ENCODE assay signal across 8 mouse cellular contexts in genomic region chr6:72552171-72553078, GRCm38 (mm10). TPM values are rescaled to one million over a fixed set of nuclear protein-coding genes. Genes with fewer than 3 reads are reported as not detected.
A peak's percentile ranks its signal among the peaks of the same experiment; 100 is the strongest.
DNase-seq lines count a peak whose midpoint lies in the region; ATAC-seq and TF ChIP-seq lines count a peak whose summit lies in the region.

No protein-coding gene starts in this region.

- H3K4me1 ChIP-seq in cerebellum, adult 2 months (ENCODE audit: control insufficient read depth, insufficient read depth, low read length) = peaks cover 3% of the 10 kb centered on the region; the same call in 1 of the 2 replicates
- H3K4me1 ChIP-seq in brown adipose tissue, adult 24 weeks (ENCODE audit: control insufficient read depth, insufficient read depth, insufficient read length, low read length) = no peaks in the 10 kb centered on the region
- peaks cover 19% of the 10 kb centered on the region for H3K4me1 ChIP-seq in hindbrain, embryonic 13.5 days (replicated peaks)

- no peak for TF ChIP-seq CTCF in cerebellum, adult 2 months (IDR thresholded peaks at IDR 0.05; ENCODE audit: borderline replicate concordance, insufficient read depth, low read depth, low read length)

- peak; percentile 40 to 56 for DNase-seq in cerebellum, adult 2 months
- no peak for DNase-seq in cerebellum, adult 9-11 months
- DNase-seq in forelimb bud, embryonic 11.5 days (ENCODE audit: low read depth, low spot score) = peak; percentile 74
- DNase-seq in left cerebral cortex, postnatal 36 days (ENCODE audit: low spot score in 2 of 2) = peak; percentile 49 to 67
- DNase-seq in right cerebral cortex, postnatal 36 days (ENCODE audit: low spot score in 2 of 2) = peak; percentile 33 to 45

- H3K36me3 ChIP-seq in hindbrain, embryonic 13.5 days = no peaks in the 10 kb centered on the region

- H3K4me2 ChIP-seq in hindbrain, embryonic 13.5 days = peak overlapping the region; percentile 67

- WGBS in cerebellum, adult 2 months = 13% methylated on average over 27 of the region's 27 CpGs
- WGBS in hindbrain, embryonic 13.5 days = 18% methylated on average over 26 of the region's 27 CpGs

- peak overlapping the region; percentile 62 for H3K4me3 ChIP-seq in cerebellum, adult 2 months (replicated peaks; ENCODE audit: insufficient read depth, low read depth, low read length)
- H3K4me3 ChIP-seq in brown adipose tissue, adult 24 weeks (ENCODE audit: insufficient read depth, low read depth, low read length) = peak overlapping the region; percentile 62
- H3K4me3 ChIP-seq in hindbrain, embryonic 13.5 days = peak overlapping the region; percentile 41

- H3K9ac ChIP-seq in hindbrain, embryonic 13.5 days = peak overlapping the region; percentile 68

- no peaks in the 10 kb centered on the region for H3K9me3 ChIP-seq in hindbrain, embryonic 13.5 days

- no peaks in the 10 kb centered on the region for H3K27me3 ChIP-seq in cerebellum, adult 2 months (ENCODE audit: control insufficient read depth, insufficient read depth, low read length)
- H3K27me3 ChIP-seq in hindbrain, embryonic 13.5 days = no peaks in the 10 kb centered on the region

- ATAC-seq in hindbrain, embryonic 13.5 days (ENCODE audit: low FRiP score) = peak; percentile 83
- ATAC-seq in megakaryocyte-erythroid progenitor cell, adult 5-6 weeks (replicated peaks; ENCODE audit: low FRiP score, low TSS enrichment, poor library complexity, severe bottlenecking) = peak; percentile 76

- no peak for TF ChIP-seq POLR2A in cerebellum, adult 2 months (IDR thresholded peaks at IDR 0.05; ENCODE audit: borderline replicate concordance, insufficient read depth, low read length)

- intact Hi-C loops in left cerebral cortex, postnatal 36 days (cut with DNase I) = no loop called here

- H3K27ac ChIP-seq in cerebellum, adult 2 months (ENCODE audit: insufficient read depth, low read length) = peak overlapping the region; percentile 2; the same call in 1 of the 2 replicates
- H3K27ac ChIP-seq in brown adipose tissue, adult 24 weeks (replicated peaks; ENCODE audit: low read depth, low read length) = peak overlapping the region; percentile 86
- H3K27ac ChIP-seq in hindbrain, embryonic 13.5 days = peak overlapping the region; percentile 79

RNA-seq across cellular contexts. Expression of gene Capg, which starts 8.2 kb away (rescaled TPM):
- polyA plus RNA-seq in cerebellum, adult 2 months (2012; rRNA removed) = 3.6 and 4.8 TPM in 2 replicates
- polyA plus RNA-seq in brown adipose tissue, adult 24 weeks (2012; ENCODE audit: insufficient read depth, insufficient read length, missing spikeins) = 8.2 and 11.9 TPM in 2 replicates
- 9.2 and 10.2 TPM in 2 replicates for polyA plus RNA-seq in hindbrain, embryonic 13.5 days (2015; fragmentation: Nextera tagmentation; extraction: Ambion mirVana)
- total RNA-seq in left cerebral cortex, postnatal 36 days (2021) = 1 to 10 TPM; 2.2 to 3.1 TPM
- 23.7 and 36.7 TPM in 2 replicates for total RNA-seq in megakaryocyte-erythroid progenitor cell, adult 5-6 weeks (2014; fragmentation: Nextera tagmentation)
- 37.9 and 39.3 TPM in 2 replicates for total RNA-seq in megakaryocyte-erythroid progenitor cell, adult 5-6 weeks (2017)

RNA-seq across cellular contexts. Expression of gene Sh2d6, which starts 30.9 kb away (rescaled TPM):
- 0.78 and 0.79 TPM in 2 replicates for polyA plus RNA-seq in cerebellum, adult 2 months (2012; rRNA removed)
- polyA plus RNA-seq in brown adipose tissue, adult 24 weeks (2012; ENCODE audit: insufficient read depth, insufficient read length, missing spikeins) = not detected in 2 replicates
- 0.41 and 1.0 TPM in 2 replicates for polyA plus RNA-seq in hindbrain, embryonic 13.5 days (2015; fragmentation: Nextera tagmentation; extraction: Ambion mirVana)
- total RNA-seq in left cerebral cortex, postnatal 36 days (2021) = under 1 TPM; 0.54 to 0.72 TPM
- not detected in 2 replicates for total RNA-seq in megakaryocyte-erythroid progenitor cell, adult 5-6 weeks (2014; fragmentation: Nextera tagmentation)
- not detected in 2 replicates for total RNA-seq in megakaryocyte-erythroid progenitor cell, adult 5-6 weeks (2017)

RNA-seq across cellular contexts. Expression of gene Elmod3, which starts 45.8 kb away (rescaled TPM):
- polyA plus RNA-seq in cerebellum, adult 2 months (2012; rRNA removed) = 32.5 and 32.7 TPM in 2 replicates
- 21.2 and 31.5 TPM in 2 replicates for polyA plus RNA-seq in brown adipose tissue, adult 24 weeks (2012; ENCODE audit: insufficient read depth, insufficient read length, missing spikeins)
- polyA plus RNA-seq in hindbrain, embryonic 13.5 days (2015; fragmentation: Nextera tagmentation; extraction: Ambion mirVana) = 15.3 and 15.5 TPM in 2 replicates
- total RNA-seq in left cerebral cortex, postnatal 36 days (2021) = 10 to 100 TPM; 19.7 to 19.9 TPM
- 16.2 and 17.0 TPM in 2 replicates for total RNA-seq in megakaryocyte-erythroid progenitor cell, adult 5-6 weeks (2014; fragmentation: Nextera tagmentation)
- 6.6 and 8.1 TPM in 2 replicates for total RNA-seq in megakaryocyte-erythroid progenitor cell, adult 5-6 weeks (2017)

RNA-seq across cellular contexts. Expression of gene Retsat, which starts 45.9 kb away (rescaled TPM):
- polyA plus RNA-seq in cerebellum, adult 2 months (2012; rRNA removed) = 13.7 and 15.6 TPM in 2 replicates
- 119 and 173 TPM in 2 replicates for polyA plus RNA-seq in brown adipose tissue, adult 24 weeks (2012; ENCODE audit: insufficient read depth, insufficient read length, missing spikeins)
- 4.8 and 5.9 TPM in 2 replicates for polyA plus RNA-seq in hindbrain, embryonic 13.5 days (2015; fragmentation: Nextera tagmentation; extraction: Ambion mirVana)
- 10 to 100 TPM; 52.2 to 53.9 TPM for total RNA-seq in left cerebral cortex, postnatal 36 days (2021)
- 20.0 and 24.3 TPM in 2 replicates for total RNA-seq in megakaryocyte-erythroid progenitor cell, adult 5-6 weeks (2014; fragmentation: Nextera tagmentation)
- 11.2 and 15.6 TPM in 2 replicates for total RNA-seq in megakaryocyte-erythroid progenitor cell, adult 5-6 weeks (2017)

Comparison
In these comparisons a context has a peak if more than half of its experiments do, and no peak if none do; other contexts are left out.
1. H3K27ac ChIP-seq: peak in every context shown above with its lines; median percentile 86 in brown adipose tissue, adult 24 weeks; 79 in hindbrain, embryonic 13.5 days; 2 in cerebellum, adult 2 months.